Mouse (Mus musculus) neural tube, embryonic 11.5 days (tissue): Measurements from ENCODE around the gene Surf1. TPM values are rescaled to one million over a fixed set of nuclear protein-coding genes. Genes with fewer than 3 reads are reported as not detected.

Source experiments
- ATAC-seq: fragments of 200-750 bp; cut with Nextera tagmentation; 2 replicates; pipeline ENCODE4 v1.8.0; 2017; ENCODE audit warnings: moderate number of reproducible peaks, mild to moderate bottlenecking, moderate TSS enrichment, moderate library complexity; ENCODE audit not compliant: insufficient read depth, low FRiP score, low TSS enrichment
- DNase-seq: peaks from one replicate; pipeline ENCODE4 v3.0.0-alpha.2; 2015; ENCODE audit warnings: low spot score
- H3K27ac ChIP-seq: fragments of 300-500 bp; sonication (generic); 2 replicates; pipeline ENCODE4 v1.5.1; 2014; ENCODE audit warnings: low read depth, mild to moderate bottlenecking, low read length
- H3K27me3 ChIP-seq: fragments of 300-500 bp; sonication (generic); 2 replicates; pipeline ENCODE4 v1.6.1; 2014; ENCODE audit warnings: mild to moderate bottlenecking, low read length, mixed read lengths; ENCODE audit not compliant: control insufficient read depth, insufficient read depth
- H3K36me3 ChIP-seq: fragments of 300-500 bp; sonication (generic); 2 replicates; pipeline ENCODE4 v1.6.1; 2014; ENCODE audit warnings: mild to moderate bottlenecking, low read length, moderate library complexity, mixed read lengths; ENCODE audit not compliant: control insufficient read depth, insufficient read depth
- H3K4me1 ChIP-seq: fragments of 300-500 bp; sonication (generic); 2 replicates; pipeline ENCODE4 v1.6.1; 2014; ENCODE audit warnings: low read length, mixed read lengths; ENCODE audit not compliant: control insufficient read depth, insufficient read depth
- H3K4me2 ChIP-seq: fragments of 300-500 bp; sonication (generic); 2 replicates; pipeline ENCODE4 v1.6.1; 2014; ENCODE audit warnings: low read depth, mild to moderate bottlenecking, moderate library complexity
- H3K4me3 ChIP-seq: fragments of 300-500 bp; sonication (generic); 2 replicates; pipeline ENCODE4 v1.5.1; 2014; ENCODE audit warnings: low read depth, low read length
- H3K9ac ChIP-seq: fragments of 300-500 bp; sonication (generic); 2 replicates; pipeline ENCODE4 v1.6.1; 2014; ENCODE audit warnings: mild to moderate bottlenecking, low read length
- H3K9me3 ChIP-seq: fragments of 300-500 bp; sonication (generic); 2 replicates; pipeline ENCODE4 v1.6.1; 2016; ENCODE audit warnings: low read length; ENCODE audit not compliant: control insufficient read depth
- WGBS: fragments of 180-500 bp; shearing (Covaris S2); extraction: QIAGEN DNeasy Blood & Tissue Kit; methylation state at CpG from one replicate; pipeline ENCODE4 v1.1.7; 2014; 5-methylcytosine and 5-hydroxymethylcytosine counted together
- polyA plus RNA-seq: library from polyadenylated mRNA; unstranded; fragments of >200 nt; fragmentation: Nextera tagmentation; extraction: Ambion mirVana; gene quantifications from 2 replicates; pipeline ENCODE4 v1.2.1, GENCODE M21; 2014

The Surf1 gene
- polyA plus RNA-seq, 1 experiment from 2014 or later = 48.7 TPM

DNA sequence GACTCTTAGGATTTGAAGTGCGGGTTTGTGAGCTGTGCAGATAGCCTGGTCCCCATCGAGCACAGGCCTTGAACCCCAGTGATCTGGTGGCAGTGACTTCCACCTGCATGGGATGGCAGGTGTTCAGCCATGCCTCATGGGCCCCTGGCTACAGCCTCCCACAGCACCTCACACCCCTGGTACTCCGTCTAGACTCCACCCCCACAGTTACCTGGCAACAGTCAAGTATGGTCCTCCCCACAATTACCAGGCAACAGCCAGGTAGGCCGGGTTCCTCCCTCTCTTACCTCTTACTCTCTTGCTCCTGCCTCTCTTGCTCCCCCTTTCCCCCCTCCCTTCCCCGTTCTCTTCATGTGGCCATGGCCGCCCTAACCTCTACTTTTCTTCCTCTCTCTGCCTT lies 45.7 kb downstream of the Surf1 start:
- Histone ChIP-seq H3K27me3 (no peaks in the 10 kb centered on the region), H3K4me2 (no peak overlapping the region), H3K9me3 (no peaks in the 10 kb centered on the region), H3K27ac (no peak overlapping the region), H3K36me3 (no peaks in the 10 kb centered on the region), H3K4me1 (no peaks in the 10 kb centered on the region), H3K4me3 (no peak overlapping the region), H3K9ac (no peak overlapping the region)
- ATAC-seq = no peak
- WGBS = 71% methylated on average over 6 of the region's 6 CpGs
- DNase-seq = no peak

DNA sequence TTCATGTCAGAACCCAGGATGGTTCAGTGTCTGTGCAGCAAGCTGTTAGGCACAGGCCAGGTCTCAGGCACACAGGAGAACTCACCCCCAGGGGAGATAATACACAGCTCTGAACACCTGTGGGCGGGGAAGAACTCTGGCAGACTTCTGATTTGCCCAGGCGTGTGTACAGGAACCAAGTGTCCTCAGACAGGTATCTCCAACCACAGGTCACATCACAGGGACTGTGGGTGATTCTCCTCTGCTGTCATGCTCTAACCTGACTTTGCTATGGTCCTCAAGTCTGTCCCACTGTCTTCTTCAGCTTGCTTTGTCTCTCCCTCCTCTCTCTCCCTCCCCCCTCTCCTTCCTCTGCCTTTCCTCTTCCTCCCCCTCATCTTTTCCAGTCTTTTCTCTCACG lies 51.5 kb downstream of the Surf1 start, which contains the start of gene Abo:
Gene Abo (minus strand): TSS at position 101 of the 400 bp plus-strand sequence.
- Histone ChIP-seq H3K9me3 (no peaks in the 10 kb centered on the region), H3K9ac (no peak within 1 kb of the TSS), H3K4me2 (no peak within 1 kb of the TSS), H3K27ac (no peak within 1 kb of the TSS), H3K36me3 (no peaks in the 10 kb centered on the region), H3K27me3 (no peaks in the 10 kb centered on the region), H3K4me1 (no peaks in the 10 kb centered on the region), H3K4me3 (no peak within 1 kb of the TSS)
- ATAC-seq = no peak
- no peak for DNase-seq
- 73% methylated on average over 3 of the region's 3 CpGs for WGBS

Other genes starting within 250 kb of the Surf1 start
- not detected in 2 replicates for gene Lcn4, start 245.2 kb downstream of the Surf1 start, polyA plus RNA-seq
- not detected in 2 replicates for gene Abo, start 51.6 kb downstream of the Surf1 start, polyA plus RNA-seq
- 13.3 and 15.6 TPM in 2 replicates for gene Surf6, start 13.7 kb downstream of the Surf1 start, polyA plus RNA-seq
- 87.2 and 96.8 TPM in 2 replicates for gene Med22, start 5.9 kb downstream of the Surf1 start, polyA plus RNA-seq
- 641 and 663 TPM in 2 replicates for gene Rpl7a, start 5.8 kb downstream of the Surf1 start, polyA plus RNA-seq
- 46.2 and 50.3 TPM in 2 replicates for gene Surf2, start 163 bp downstream of the Surf1 start, polyA plus RNA-seq
- 171 and 172 TPM in 2 replicates for gene Surf4, start 17.4 kb upstream of the Surf1 start, polyA plus RNA-seq
- gene Stkld1, start 17.5 kb upstream of the Surf1 start, polyA plus RNA-seq = 0.17 TPM in 1 of 2 replicates, not detected in the other
- gene Rexo4, start 47.9 kb upstream of the Surf1 start, polyA plus RNA-seq = 47.2 and 51.1 TPM in 2 replicates
- gene Adamts13, start 56.9 kb upstream of the Surf1 start, polyA plus RNA-seq = not detected in 2 replicates
- 98.7 and 121 TPM in 2 replicates for gene Cacfd1, start 93.4 kb upstream of the Surf1 start, polyA plus RNA-seq
- gene Slc2a6, start 111.5 kb upstream of the Surf1 start, polyA plus RNA-seq = 2.9 and 4.1 TPM in 2 replicates
- 11.5 and 14.5 TPM in 2 replicates for gene Mymk, start 155.6 kb upstream of the Surf1 start, polyA plus RNA-seq
- 6.5 and 7.2 TPM in 2 replicates for gene Adamtsl2, start 162.8 kb upstream of the Surf1 start, polyA plus RNA-seq
- 0.37 and 0.54 TPM in 2 replicates for gene Fam163b, start 226.0 kb upstream of the Surf1 start, polyA plus RNA-seq
- 1.6 and 1.9 TPM in 2 replicates for gene Dbh, start 248.7 kb upstream of the Surf1 start, polyA plus RNA-seq